Mouse (Mus musculus): ENCODE results near the gene Marcksl1. TPM values are rescaled to one million over a fixed set of nuclear protein-coding genes. Genes with fewer than 3 reads are reported as not detected.

The Marcksl1 gene
- total and polyA plus RNA-seq, 3 experiments: 3.5 to 5.1 (median 5.1) TPM

- no peaks in the 10 kb centered on the region for H3K27me3 ChIP-seq (ENCODE audit: control insufficient read depth, insufficient read depth, low read length)
- TF ChIP-seq EP300 (IDR thresholded peaks at IDR 0.05; ENCODE audit: insufficient read depth, low read depth, low read length) (no peak), CTCF (IDR thresholded peaks at IDR 0.05) (no peak), POLR2A (IDR thresholded peaks at IDR 0.05; ENCODE audit: insufficient read depth, low read depth, low read length) (no peak)
- no peak for DNase-seq
- H3K36me3 ChIP-seq (ENCODE audit: control insufficient read depth, insufficient read depth, low read length): no peaks in the 10 kb centered on the region
- H3K4me3 ChIP-seq: no peak overlapping the region
- intact Hi-C loops (cut with DNase I): no loop called here
- H3K9ac ChIP-seq (ENCODE audit: low read depth, low read length): no peak overlapping the region
- H3K79me2 ChIP-seq (replicated peaks; ENCODE audit: control insufficient read depth, insufficient read depth, low read length): no peaks in the 10 kb centered on the region
- whole genome bisulfite sequencing: 69% methylated on average over 6 of the region's 6 CpGs
- no peak overlapping the region for H3K27ac ChIP-seq
- peaks cover 6% of the 10 kb centered on the region for H3K4me1 ChIP-seq (ENCODE audit: control insufficient read depth, insufficient read depth, low read length)
These were observed 1.8 kb upstream of the Marcksl1 start for GRCm38 (mm10) chr4:129511413-129512096.

- Histone ChIP-seq H3K9ac (ENCODE audit: low read depth, low read length) (peak overlapping the region; percentile 79), H3K4me1 (ENCODE audit: control insufficient read depth, insufficient read depth, low read length) (no peaks in the 10 kb centered on the region), H3K79me2 (replicated peaks; ENCODE audit: control insufficient read depth, insufficient read depth, low read length) (no peaks in the 10 kb centered on the region), H3K27ac (peak overlapping the region; percentile 60; the same call in 1 of the 2 replicates), H3K4me3 (peak overlapping the region; percentile 62), H3K36me3 (ENCODE audit: control insufficient read depth, insufficient read depth, low read length) (no peaks in the 10 kb centered on the region), H3K27me3 (ENCODE audit: control insufficient read depth, insufficient read depth, low read length) (no peaks in the 10 kb centered on the region)
- no peak for DNase-seq
- intact Hi-C loops (cut with DNase I): loop anchor here (2.0 kb wide), 1 partner anchor 13 kb away; no protein-coding TSS in a partner anchor
- under 1% methylated on average over 51 of the region's 57 CpGs for WGBS
- TF ChIP-seq CTCF (IDR thresholded peaks at IDR 0.05): no peak
- TF ChIP-seq EP300 (IDR thresholded peaks at IDR 0.05; ENCODE audit: insufficient read depth, low read depth, low read length): no peak
- TF ChIP-seq POLR2A (IDR thresholded peaks at IDR 0.05; ENCODE audit: insufficient read depth, low read depth, low read length): no peak
These were observed 510 bp downstream of the Marcksl1 start for GRCm38 (mm10) chr4:129513891-129514290.

- WGBS: 3% methylated on average over 35 of the region's 35 CpGs
- peak overlapping the region; percentile 79 for H3K9ac ChIP-seq (ENCODE audit: low read depth, low read length)
- no peak overlapping the region for H3K27ac ChIP-seq
- no peaks in the 10 kb centered on the region for H3K27me3 ChIP-seq (ENCODE audit: control insufficient read depth, insufficient read depth, low read length)
- H3K4me3 ChIP-seq: peak overlapping the region; percentile 62
- no peak for TF ChIP-seq POLR2A (IDR thresholded peaks at IDR 0.05; ENCODE audit: insufficient read depth, low read depth, low read length)
- TF ChIP-seq CTCF (IDR thresholded peaks at IDR 0.05): peak; percentile 81
- H3K79me2 ChIP-seq (replicated peaks; ENCODE audit: control insufficient read depth, insufficient read depth, low read length): no peaks in the 10 kb centered on the region
- DNase-seq: peak; percentile 60 to 76
- H3K4me1 ChIP-seq (ENCODE audit: control insufficient read depth, insufficient read depth, low read length): no peaks in the 10 kb centered on the region
- no peaks in the 10 kb centered on the region; the same call in 1 of the 2 replicates for H3K36me3 ChIP-seq (ENCODE audit: control insufficient read depth, insufficient read depth, low read length)
- intact Hi-C loops (cut with DNase I): loop anchor here (2.0 kb wide), 1 partner anchor 14 kb away; no protein-coding TSS in a partner anchor
These were observed 1.0 kb downstream of the Marcksl1 start for GRCm38 (mm10) chr4:129514300-129514898.

DNA sequence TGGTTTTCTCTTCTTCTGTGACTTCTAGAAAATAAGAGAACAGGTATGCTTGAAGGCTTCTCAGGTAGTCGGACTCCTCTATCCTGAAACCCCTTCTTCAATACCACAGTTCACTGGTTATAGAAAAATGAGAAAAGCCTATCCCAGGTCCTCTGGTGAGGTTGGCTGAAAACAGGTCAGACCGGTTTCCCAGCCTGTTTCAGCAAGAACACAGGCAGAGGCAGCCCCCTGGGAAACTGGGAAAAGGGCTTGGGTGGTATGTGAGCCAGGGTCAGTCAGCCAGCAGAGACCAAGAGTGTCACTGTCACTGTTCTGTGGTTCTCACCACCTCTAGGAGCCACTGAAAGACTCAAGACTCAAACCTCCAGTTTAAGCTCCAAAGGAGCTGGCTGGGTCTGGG lies 3.5 kb downstream of the Marcksl1 start:
- H3K4me3 ChIP-seq: no peak overlapping the region
- H3K36me3 ChIP-seq (ENCODE audit: control insufficient read depth, insufficient read depth, low read length): no peaks in the 10 kb centered on the region; the same call in 1 of the 2 replicates
- no peaks in the 10 kb centered on the region for H3K4me1 ChIP-seq (ENCODE audit: control insufficient read depth, insufficient read depth, low read length)
- no peak for DNase-seq
- no peaks in the 10 kb centered on the region for H3K79me2 ChIP-seq (replicated peaks; ENCODE audit: control insufficient read depth, insufficient read depth, low read length)
- TF ChIP-seq CTCF (IDR thresholded peaks at IDR 0.05) (no peak), EP300 (IDR thresholded peaks at IDR 0.05; ENCODE audit: insufficient read depth, low read depth, low read length) (no peak), POLR2A (IDR thresholded peaks at IDR 0.05; ENCODE audit: insufficient read depth, low read depth, low read length) (no peak)
- intact Hi-C loops (cut with DNase I): no loop called here
- 68% methylated on average over 2 of the region's 2 CpGs for WGBS
- no peaks in the 10 kb centered on the region for H3K27me3 ChIP-seq (ENCODE audit: control insufficient read depth, insufficient read depth, low read length)
- no peak overlapping the region for H3K27ac ChIP-seq
- H3K9ac ChIP-seq (ENCODE audit: low read depth, low read length): no peak overlapping the region

GRCm38 (mm10) chr4:129518519-129518918 lies 5.1 kb downstream of the Marcksl1 start:
- TF ChIP-seq CTCF (IDR thresholded peaks at IDR 0.05): no peak
- TF ChIP-seq POLR2A (IDR thresholded peaks at IDR 0.05; ENCODE audit: insufficient read depth, low read depth, low read length): no peak
- no peak for TF ChIP-seq EP300 (IDR thresholded peaks at IDR 0.05; ENCODE audit: insufficient read depth, low read depth, low read length)
- no peak for DNase-seq
- 81% methylated on average over 8 of the region's 8 CpGs for WGBS
- intact Hi-C loops (cut with DNase I): no loop called here
- no peaks in the 10 kb centered on the region for H3K27me3 ChIP-seq (ENCODE audit: control insufficient read depth, insufficient read depth, low read length)
- H3K9ac ChIP-seq (ENCODE audit: low read depth, low read length): no peak overlapping the region
- H3K36me3 ChIP-seq (ENCODE audit: control insufficient read depth, insufficient read depth, low read length): no peaks in the 10 kb centered on the region; the same call in 1 of the 2 replicates
- no peaks in the 10 kb centered on the region for H3K79me2 ChIP-seq (replicated peaks; ENCODE audit: control insufficient read depth, insufficient read depth, low read length)
- no peaks in the 10 kb centered on the region for H3K4me1 ChIP-seq (ENCODE audit: control insufficient read depth, insufficient read depth, low read length)
- H3K27ac ChIP-seq: no peak overlapping the region
- H3K4me3 ChIP-seq: no peak overlapping the region

- peaks cover 1% of the 10 kb centered on the region; the same call in 1 of the 2 replicates for H3K4me1 ChIP-seq (ENCODE audit: control insufficient read depth, insufficient read depth, low read length)
- H3K9ac ChIP-seq (ENCODE audit: low read depth, low read length): no peak overlapping the region
- WGBS: 59% methylated on average over 5 of the region's 5 CpGs
- H3K36me3 ChIP-seq (ENCODE audit: control insufficient read depth, insufficient read depth, low read length): peaks cover 2% of the 10 kb centered on the region; the same call in 1 of the 2 replicates
- H3K79me2 ChIP-seq (replicated peaks; ENCODE audit: control insufficient read depth, insufficient read depth, low read length): no peaks in the 10 kb centered on the region
- no peaks in the 10 kb centered on the region for H3K27me3 ChIP-seq (ENCODE audit: control insufficient read depth, insufficient read depth, low read length)
- TF ChIP-seq CTCF (IDR thresholded peaks at IDR 0.05): no peak
- TF ChIP-seq POLR2A (IDR thresholded peaks at IDR 0.05; ENCODE audit: insufficient read depth, low read depth, low read length): no peak
- no peak for TF ChIP-seq EP300 (IDR thresholded peaks at IDR 0.05; ENCODE audit: insufficient read depth, low read depth, low read length)
- no peak overlapping the region for H3K4me3 ChIP-seq
- intact Hi-C loops (cut with DNase I): no loop called here
- DNase-seq: no peak
- H3K27ac ChIP-seq: no peak overlapping the region
These were observed 12.0 kb downstream of the Marcksl1 start for GRCm38 (mm10) chr4:129525338-129525737.
